Mouse (Mus musculus) retina, embryonic 14.5 days (tissue): ENCODE measurements around the gene Sh3pxd2a.

Experiments
- DNase-seq: peaks from one replicate; pipeline ENCODE4 v3.0.0-alpha.2; 2015; ENCODE audit warnings: low spot score

The Sh3pxd2a gene

DNA sequence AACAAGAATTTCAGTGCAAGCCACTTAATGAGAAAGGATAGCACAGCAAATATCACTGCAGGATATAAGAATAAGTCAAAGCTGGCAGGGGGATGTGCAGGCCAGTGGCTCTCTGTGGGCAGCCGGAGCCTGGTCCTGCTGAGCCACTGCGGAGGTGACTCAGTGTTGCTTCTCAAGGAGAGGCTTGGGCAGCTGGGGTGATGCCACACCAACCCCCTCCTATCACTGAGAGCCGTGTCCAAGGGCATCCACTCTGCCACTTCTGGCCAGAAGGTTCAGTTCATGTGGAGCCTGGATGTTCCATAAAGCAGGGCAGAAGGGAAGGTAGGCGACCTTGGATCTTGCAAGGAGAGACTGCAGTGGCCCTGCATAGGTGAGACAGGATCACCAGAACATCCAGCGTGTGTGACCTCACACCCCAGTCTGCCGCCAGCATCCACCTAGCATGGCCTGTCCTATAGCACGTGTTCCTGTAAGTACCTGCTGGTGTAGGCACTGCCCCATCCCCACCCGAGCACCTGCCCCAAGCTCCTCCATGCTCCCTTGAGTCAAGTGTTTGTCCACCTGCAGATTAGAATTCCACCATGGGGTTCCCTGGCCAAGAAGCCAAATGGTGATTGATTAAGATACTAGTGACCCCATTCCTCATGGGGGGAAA lies 89.2 kb downstream of the Sh3pxd2a start:
- no peak for DNase-seq

- DNase-seq: peak; percentile 84
Measured at GRCm38 (mm10) chr19:47374440-47374839, 89.8 kb downstream of the Sh3pxd2a start.

DNA sequence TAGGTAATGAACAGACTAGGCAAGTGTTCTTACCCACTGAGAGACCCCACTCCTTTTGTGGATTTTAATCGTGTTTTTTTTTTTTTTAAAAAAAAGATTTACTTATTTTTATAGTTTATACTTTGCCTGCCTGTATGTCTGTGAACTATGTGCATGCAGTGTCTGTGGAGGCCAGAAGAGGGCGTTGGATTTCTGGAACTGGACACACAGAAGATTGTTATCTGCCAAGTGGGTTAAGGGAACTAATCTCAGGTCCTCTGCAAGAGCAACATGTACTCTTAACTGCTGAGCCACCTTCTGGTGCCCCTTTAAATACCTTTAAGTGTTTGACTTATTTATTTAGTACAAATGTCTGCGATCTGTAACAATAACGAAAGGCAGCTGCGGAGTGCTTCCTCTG lies 92.2 kb downstream of the Sh3pxd2a start:
- no peak for DNase-seq

DNA sequence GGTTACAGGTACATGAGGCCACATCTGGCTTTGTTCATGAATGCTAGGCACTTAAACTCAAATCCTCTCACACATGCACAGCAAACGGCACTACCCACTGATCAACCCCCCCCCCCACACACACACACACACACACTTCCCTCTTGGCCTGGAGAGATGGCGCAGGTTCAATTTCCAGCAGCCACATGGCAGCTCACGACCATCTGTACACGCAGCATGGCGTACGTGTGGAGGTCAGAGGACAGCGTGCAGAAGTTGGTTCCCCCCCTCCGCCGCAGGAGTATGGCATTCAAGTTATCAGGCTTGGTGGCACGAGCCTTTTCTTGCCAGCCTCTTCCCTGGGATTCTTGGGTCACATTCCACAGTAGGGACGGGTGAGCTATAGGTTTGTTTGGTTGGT lies 92.7 kb downstream of the Sh3pxd2a start:
- no peak for DNase-seq

GRCm38 (mm10) chr19:47369008-47369407 lies 95.2 kb downstream of the Sh3pxd2a start:
- DNase-seq: no peak

GRCm38 (mm10) chr19:47367271-47367879 lies 96.8 kb downstream of the Sh3pxd2a start:
- no peak for DNase-seq

DNA sequence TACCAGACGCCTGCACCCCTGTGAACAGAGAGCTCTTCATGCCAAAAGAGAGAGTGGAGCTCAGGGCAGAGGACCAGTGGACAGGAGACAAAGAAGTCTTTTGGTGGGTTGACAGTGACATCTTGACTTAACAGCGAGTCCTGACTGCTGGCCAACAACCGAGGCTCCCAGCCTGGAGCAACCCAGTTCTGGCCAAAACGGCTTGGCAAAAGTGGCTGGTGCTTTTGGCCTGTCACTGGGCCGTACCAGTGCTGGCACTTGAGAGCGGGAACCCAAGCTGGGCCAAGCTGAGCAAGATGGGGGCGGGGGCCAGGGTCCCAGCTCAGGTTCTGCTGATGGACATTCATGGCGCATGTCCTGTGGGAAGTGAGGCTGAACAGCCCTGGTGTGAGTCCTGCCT lies 97.6 kb downstream of the Sh3pxd2a start:
- no peak for DNase-seq

DNA sequence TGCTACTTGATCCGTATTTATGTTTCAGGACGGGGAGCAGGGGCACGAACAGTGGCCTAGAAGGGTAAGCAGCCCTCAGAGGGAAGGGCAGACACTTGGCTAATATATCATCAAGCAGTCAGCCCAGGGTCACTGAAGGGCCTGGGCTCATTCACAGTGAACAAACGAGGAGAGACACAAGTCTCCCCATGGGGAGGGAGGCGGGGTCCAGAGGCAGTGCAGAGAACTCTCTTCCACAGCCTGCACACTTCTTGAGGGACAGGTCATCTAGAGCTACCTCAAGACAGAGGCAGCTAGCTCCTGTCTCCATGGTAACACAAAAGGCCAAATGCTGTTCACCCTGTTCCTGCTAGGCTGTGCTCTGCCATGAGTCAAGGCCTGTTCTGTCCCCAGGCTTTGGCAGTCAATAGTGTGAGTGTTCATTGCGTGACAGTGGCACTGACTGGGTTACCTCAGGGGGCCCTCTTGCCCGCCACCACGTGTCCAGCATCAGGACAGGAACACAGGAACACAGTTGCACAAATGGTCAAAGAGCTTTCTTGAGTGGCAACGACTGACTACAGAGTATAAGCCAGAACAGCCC lies 101.0 kb downstream of the Sh3pxd2a start:
- DNase-seq: no peak

GRCm38 (mm10) chr19:47360921-47361320 lies 103.3 kb downstream of the Sh3pxd2a start:
- DNase-seq: no peak

DNA sequence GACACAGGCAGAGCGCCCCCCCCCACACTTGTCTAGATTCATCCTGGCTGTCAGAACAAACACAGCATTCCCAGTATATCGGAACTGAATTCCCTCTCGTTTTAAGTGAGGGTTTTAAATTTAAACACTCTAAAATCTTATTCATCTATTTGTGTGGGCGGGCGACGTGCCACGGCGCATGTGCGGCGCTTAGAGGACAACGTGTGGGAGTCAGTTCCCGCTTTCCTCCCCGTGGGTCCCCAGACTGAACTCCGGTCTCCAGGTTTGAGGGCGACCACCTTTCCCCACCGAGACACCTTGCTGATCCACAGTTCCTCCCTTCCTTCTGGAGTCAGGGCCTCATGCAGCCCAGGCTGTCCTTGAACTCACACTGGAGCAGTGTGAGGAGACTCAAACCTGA lies 104.2 kb downstream of the Sh3pxd2a start:
- DNase-seq: no peak

GRCm38 (mm10) chr19:47359166-47359931 lies 104.9 kb downstream of the Sh3pxd2a start:
- no peak for DNase-seq

GRCm38 (mm10) chr19:47357297-47357696 lies 106.9 kb downstream of the Sh3pxd2a start:
- DNase-seq: no peak

DNA sequence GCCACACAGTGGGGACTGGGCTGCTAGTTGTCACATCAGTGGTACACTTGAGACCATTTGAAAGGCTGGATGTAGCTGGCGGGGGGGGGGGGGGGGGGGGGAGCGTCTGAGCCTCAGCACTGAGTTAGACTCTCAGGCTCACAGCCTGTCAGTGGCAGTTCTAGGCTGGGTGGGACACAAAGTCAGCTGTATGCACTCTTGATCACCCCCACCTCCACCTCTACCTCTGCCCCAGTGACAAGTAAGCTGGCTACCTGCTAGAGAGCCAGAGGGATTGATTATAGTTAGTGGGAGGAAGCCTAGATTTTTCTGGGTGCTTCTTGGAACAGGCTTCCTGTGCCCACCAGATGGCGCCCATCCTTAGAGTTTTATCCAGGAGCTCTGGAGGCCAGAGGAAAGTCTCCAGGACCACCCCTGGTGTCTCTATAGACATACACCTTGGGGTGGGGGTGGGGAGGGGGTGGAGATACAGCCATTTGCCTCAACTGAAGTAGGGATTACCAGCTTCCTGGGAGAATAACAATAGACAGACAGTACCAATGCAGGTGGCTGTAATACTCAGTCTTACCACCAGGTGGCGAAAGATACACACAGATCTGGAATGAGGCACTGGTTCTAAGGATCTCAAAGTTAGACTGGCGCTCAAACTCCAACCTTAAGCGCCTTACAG lies 107.9 kb downstream of the Sh3pxd2a start:
- peak; percentile 86 for DNase-seq

DNA sequence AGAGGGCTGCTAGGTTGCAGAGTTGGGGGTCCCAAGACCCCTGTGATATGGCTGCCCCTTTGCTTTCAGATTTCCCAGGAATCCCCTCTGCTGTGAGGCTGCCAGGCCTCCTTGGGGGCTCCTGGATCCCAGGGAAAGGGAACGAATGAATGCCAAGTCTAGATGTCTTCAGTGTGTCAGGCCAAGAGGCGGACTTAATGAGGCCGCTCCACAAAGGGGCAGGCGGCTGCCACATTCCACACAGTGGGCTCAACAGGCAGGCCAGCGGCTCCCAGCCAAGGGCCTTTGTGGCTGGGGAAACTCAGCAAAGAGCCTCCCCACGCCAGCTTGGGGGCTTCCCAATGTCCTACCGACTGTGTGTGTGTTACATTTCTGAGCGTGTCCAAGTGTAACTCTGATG lies 109.7 kb downstream of the Sh3pxd2a start:
- DNase-seq: peak; percentile 58

DNA sequence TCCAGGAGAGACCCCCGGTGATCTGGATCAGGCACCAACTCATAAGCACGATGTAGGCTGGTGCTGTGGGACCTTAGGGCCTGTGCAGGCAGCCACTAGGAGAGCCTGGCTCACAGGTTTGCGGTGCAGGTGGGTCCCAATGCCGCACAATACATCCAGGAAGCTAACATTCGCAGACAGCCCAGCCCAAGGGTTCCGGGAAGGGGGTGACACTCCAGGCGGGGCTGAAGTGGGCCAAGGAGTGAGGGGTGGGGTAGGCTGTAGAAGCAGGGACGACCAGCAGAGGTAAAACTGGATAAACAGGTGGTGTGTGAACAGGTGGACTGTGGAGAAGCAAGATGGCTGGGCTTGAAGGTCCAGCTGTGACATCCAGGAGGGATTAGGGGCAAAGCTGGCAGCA lies 115.2 kb downstream of the Sh3pxd2a start:
- DNase-seq: no peak

DNA sequence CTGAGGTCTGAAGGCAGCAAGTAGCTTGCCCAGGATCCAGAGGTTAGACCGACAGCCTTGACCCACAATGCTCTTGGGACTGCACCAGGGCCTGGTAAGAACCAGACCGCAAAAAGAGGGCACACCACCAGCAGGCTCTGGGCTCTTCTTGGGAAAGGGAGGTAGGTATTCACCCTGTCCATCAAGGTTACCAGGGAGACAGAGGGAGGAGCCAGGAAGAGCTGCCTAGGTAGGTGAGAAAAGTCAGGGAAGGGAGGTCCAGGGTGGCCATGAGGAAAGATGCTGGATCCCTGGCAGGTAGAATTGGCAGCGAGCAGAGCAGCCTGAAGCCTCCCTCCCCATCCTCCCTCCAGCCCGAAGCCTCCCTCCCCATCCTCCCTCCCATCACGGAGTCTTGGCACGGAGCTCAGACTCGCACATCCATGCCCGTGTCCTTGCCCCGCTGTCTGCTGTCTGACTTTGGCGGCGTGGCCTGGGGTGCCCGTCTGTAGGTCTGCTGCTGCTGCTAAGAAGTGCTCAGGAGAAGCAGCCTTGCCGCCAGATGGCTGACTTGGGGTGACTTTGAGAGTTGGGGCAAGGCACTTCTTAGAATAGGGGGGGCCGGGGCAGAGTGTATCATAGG lies 115.7 kb downstream of the Sh3pxd2a start:
- DNase-seq: no peak

DNA sequence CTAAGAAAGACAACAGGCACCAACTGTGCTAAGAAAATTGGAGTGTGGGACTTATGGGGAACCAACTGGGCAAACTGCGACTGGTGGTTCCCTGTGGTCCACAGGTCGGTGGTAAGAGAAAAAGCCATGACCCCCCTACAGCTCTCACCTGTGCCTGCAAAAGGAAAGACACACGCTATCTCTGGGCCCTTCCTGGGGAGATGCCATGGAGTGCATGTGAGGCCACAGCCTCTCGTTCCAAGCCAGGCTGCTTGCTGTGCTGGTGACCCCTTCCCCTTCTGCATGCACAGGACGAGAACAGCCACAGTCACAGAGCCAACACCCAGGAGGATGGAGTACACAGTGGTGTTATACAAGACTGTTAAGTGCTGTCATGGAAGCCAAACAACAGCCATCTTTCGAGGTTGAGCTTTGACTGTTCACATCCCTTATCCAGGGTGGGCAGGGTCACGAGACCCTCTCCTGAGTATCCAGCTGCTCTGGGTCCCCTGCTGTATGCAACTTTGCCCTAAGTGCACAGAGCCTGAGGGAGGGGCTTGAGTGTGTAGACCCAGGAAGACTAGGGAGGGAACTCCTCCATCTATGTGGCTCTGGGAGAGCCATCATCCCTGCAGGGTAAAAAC lies 117.1 kb downstream of the Sh3pxd2a start:
- DNase-seq: no peak

GRCm38 (mm10) chr19:47346606-47347005 lies 117.6 kb downstream of the Sh3pxd2a start:
- DNase-seq: no peak

- no peak for DNase-seq
Measured at GRCm38 (mm10) chr19:47345851-47346568, 118.2 kb downstream of the Sh3pxd2a start.

DNA sequence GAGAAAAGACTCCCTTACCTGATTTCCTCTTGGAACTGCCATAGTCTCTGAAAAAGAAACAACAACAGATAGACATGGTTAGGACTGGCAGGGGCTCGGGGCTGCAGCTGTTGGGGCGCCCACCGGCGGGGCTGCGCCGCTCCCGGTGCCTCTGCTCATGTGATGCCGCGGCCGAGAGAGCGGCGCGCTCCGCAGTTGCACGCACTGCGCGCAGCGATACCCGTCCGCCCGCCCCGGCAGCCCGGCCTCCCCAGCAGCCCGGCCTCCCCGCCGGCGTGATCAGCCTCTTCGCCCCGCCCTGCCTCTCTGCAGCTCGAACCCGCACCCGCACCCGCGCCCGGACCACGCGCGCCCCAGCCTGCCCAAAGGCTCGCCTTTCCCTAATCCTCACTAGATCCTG lies 120.8 kb downstream of the Sh3pxd2a start:
- peak; percentile 47 for DNase-seq

GRCm38 (mm10) chr19:47339165-47339564 lies 125.0 kb downstream of the Sh3pxd2a start:
- DNase-seq: peak; percentile 93
